Mouse (Mus musculus) liver, embryonic 15.5 days (tissue): ENCODE measurements around the gene Ccnt1. TPM values are rescaled to one million over a fixed set of nuclear protein-coding genes. Genes with fewer than 3 reads are reported as not detected.

Source experiments
- ATAC-seq: fragments of 200-750 bp; cut with Nextera tagmentation; 2 replicates; pipeline ENCODE4 v1.8.0; 2017; ENCODE audit warnings: moderate number of reproducible peaks, mild to moderate bottlenecking, moderate library complexity; ENCODE audit not compliant: insufficient read depth
- H3K27ac ChIP-seq: fragments of 300-500 bp; sonication (generic); replicated peaks from 2 replicates; pipeline ENCODE4 v1.5.1; 2015; ENCODE audit warnings: mild to moderate bottlenecking, inconsistent platforms
- H3K27me3 ChIP-seq: fragments of 300-500 bp; sonication (generic); 2 replicates; pipeline ENCODE4 v1.6.1; 2015; ENCODE audit warnings: mild to moderate bottlenecking, inconsistent platforms
- H3K36me3 ChIP-seq: fragments of 300-500 bp; sonication (generic); replicated peaks from 2 replicates; pipeline ENCODE4 v1.6.1; 2015; ENCODE audit warnings: moderate library complexity, mild to moderate bottlenecking, inconsistent platforms
- H3K4me1 ChIP-seq: fragments of 300-500 bp; sonication (generic); replicated peaks from 2 replicates; pipeline ENCODE4 v1.6.1; 2015; ENCODE audit warnings: inconsistent platforms
- H3K4me2 ChIP-seq: fragments of 300-500 bp; sonication (generic); 2 replicates; pipeline ENCODE4 v1.6.1; 2015; ENCODE audit warnings: moderate library complexity, mild to moderate bottlenecking, inconsistent platforms
- H3K4me3 ChIP-seq: fragments of 300-500 bp; sonication (generic); replicated peaks from 2 replicates; pipeline ENCODE4 v1.5.1; 2015; ENCODE audit warnings: mild to moderate bottlenecking, inconsistent platforms
- H3K9ac ChIP-seq: fragments of 300-500 bp; sonication (generic); 2 replicates; pipeline ENCODE4 v1.6.1; 2015; ENCODE audit warnings: moderate library complexity, mild to moderate bottlenecking, inconsistent platforms
- H3K9me3 ChIP-seq: fragments of 300-500 bp; sonication (generic); replicated peaks from 2 replicates; pipeline ENCODE4 v1.6.1; 2016; ENCODE audit warnings: inconsistent platforms
- whole genome bisulfite sequencing: fragments of 180-500 bp; shearing (Covaris S2); methylation state at CpG from one replicate; pipeline ENCODE4 v1.1.7; 2015; ENCODE audit warnings: mixed read lengths; ENCODE audit not compliant: insufficient replicate concordance; 5-methylcytosine and 5-hydroxymethylcytosine counted together
- polyA plus RNA-seq: library from polyadenylated mRNA; unstranded; fragments of >200 nt; fragmentation: Nextera tagmentation; extraction: Ambion mirVana; gene quantifications from 2 replicates; pipeline ENCODE4 v1.2.1, GENCODE M21; 2015

The Ccnt1 gene
- polyA plus RNA-seq, 1 experiment from 2014 or later, result 25.1 TPM

- Histone ChIP-seq H3K9ac (no peak overlapping the region), H3K27ac (no peak overlapping the region), H3K36me3 (no peaks in the 10 kb centered on the region), H3K9me3 (no peaks in the 10 kb centered on the region), H3K4me3 (no peak overlapping the region), H3K4me1 (peaks cover 20% of the 10 kb centered on the region), H3K4me2 (no peak overlapping the region), H3K27me3 (peaks cover 13% of the 10 kb centered on the region; the same call in 1 of the 2 replicates)
- ATAC-seq, result no peak
- WGBS, result 71% methylated on average over 4 of the region's 4 CpGs
Measured at GRCm38 (mm10) chr15:98573293-98573692, 2.6 kb upstream of the Ccnt1 start.

DNA sequence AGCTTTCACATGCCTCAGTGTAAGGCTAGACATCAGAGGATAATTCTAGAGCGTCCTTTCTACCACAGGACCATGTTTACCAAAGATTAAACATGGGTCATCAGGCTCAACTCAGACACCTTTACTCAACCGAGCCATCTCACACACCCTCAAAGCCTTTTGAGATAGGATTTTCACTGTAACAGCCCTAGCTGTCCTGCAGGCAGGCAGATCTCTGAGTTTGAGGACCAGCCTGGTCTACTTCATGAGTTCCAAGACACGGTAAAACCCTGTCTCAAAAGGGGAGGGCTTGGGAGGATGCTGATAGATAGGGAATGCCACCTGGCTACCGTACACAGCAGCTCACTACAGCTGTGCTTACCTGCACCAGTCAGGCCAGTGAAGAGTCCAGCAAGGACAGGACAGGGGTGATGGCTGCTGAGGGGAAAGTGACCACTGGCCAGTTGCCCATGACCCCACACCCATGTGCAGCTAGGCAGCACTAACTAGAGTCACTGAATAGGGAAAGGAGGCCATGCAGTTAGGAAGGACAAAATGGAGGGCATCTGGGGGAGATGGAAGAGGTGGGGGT is 843 bp downstream of the Ccnt1 start:
- Histone ChIP-seq H3K4me2 (no peak overlapping the region), H3K9ac (no peak overlapping the region), H3K27me3 (no peaks in the 10 kb centered on the region), H3K9me3 (no peaks in the 10 kb centered on the region), H3K27ac (no peak overlapping the region), H3K4me3 (no peak overlapping the region), H3K36me3 (peaks cover 12% of the 10 kb centered on the region), H3K4me1 (peaks cover 36% of the 10 kb centered on the region)
- WGBS, result 66% methylated on average over 4 of the region's 4 CpGs
- ATAC-seq, result no peak

- H3K4me3 ChIP-seq, result peak overlapping the region; percentile 85
- H3K36me3 ChIP-seq, result peaks cover 16% of the 10 kb centered on the region
- 60% methylated on average over 7 of the region's 7 CpGs for WGBS
- peaks cover 39% of the 10 kb centered on the region for H3K4me1 ChIP-seq
- H3K27ac ChIP-seq, result no peak overlapping the region
- no peaks in the 10 kb centered on the region for H3K27me3 ChIP-seq
- H3K9me3 ChIP-seq, result no peaks in the 10 kb centered on the region
- peak overlapping the region; percentile 84; the same call in 1 of the 2 replicates for H3K9ac ChIP-seq
- ATAC-seq, result no peak
- peak overlapping the region; percentile 82 for H3K4me2 ChIP-seq
Measured at GRCm38 (mm10) chr15:98569216-98569615, 1.5 kb downstream of the Ccnt1 start.

DNA sequence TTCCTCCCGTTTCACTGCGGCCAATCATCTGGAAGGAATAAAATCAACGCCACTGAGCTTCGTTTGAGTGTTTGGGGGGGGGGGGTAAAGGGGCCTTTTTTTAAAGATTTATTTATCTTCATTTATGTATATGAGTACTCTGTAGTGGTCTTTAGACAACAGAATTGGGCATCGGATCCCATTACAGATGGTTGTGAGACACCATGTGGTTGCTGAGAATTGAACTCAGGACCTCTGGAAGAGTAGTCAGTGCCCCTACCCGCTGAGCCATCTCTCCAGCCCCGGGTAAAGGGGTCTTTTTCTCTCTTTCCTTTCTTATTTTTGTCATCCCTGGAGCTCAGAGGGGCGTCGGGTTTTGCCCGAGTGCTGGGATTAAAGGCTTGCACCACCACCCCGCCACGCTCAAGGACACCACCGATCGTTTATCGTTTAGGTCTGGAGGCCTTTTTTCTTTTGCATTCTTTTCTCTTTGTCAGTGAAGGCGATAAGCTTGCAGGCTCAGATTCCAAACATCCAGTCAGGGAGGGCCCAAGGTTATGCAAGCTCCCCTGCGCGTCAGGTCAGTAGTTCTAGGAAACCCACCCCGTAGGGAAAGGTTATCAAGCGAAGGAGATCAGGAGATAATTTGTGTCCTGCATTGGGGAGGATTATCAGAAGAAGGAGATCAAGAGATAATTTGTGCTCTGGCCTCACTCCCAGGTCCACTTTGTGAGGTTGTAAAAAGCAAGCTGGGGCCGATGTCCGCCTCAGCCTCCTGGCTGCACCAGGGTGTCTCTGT is 2.3 kb downstream of the Ccnt1 start:
- Histone ChIP-seq H3K9me3 (no peaks in the 10 kb centered on the region), H3K27ac (peak overlapping the region; percentile 99), H3K27me3 (no peaks in the 10 kb centered on the region), H3K9ac (peak overlapping the region; percentile 84), H3K4me1 (peaks cover 42% of the 10 kb centered on the region), H3K36me3 (peaks cover 22% of the 10 kb centered on the region), H3K4me3 (peak overlapping the region; percentile 85), H3K4me2 (peak overlapping the region; percentile 82)
- WGBS, result 5% methylated on average over 22 of the region's 22 CpGs
- ATAC-seq, result no peak

- Histone ChIP-seq H3K4me1 (peaks cover 45% of the 10 kb centered on the region), H3K9ac (peak overlapping the region; percentile 86), H3K4me3 (peak overlapping the region; percentile 85), H3K27ac (peak overlapping the region; percentile 99), H3K9me3 (no peaks in the 10 kb centered on the region), H3K27me3 (no peaks in the 10 kb centered on the region), H3K4me2 (peak overlapping the region; percentile 82), H3K36me3 (peaks cover 31% of the 10 kb centered on the region)
- under 1% methylated on average over 88 of the region's 88 CpGs for WGBS
- peak; percentile 94 for ATAC-seq
Measured at GRCm38 (mm10) chr15:98567278-98568134, 3.2 kb downstream of the Ccnt1 start.

DNA sequence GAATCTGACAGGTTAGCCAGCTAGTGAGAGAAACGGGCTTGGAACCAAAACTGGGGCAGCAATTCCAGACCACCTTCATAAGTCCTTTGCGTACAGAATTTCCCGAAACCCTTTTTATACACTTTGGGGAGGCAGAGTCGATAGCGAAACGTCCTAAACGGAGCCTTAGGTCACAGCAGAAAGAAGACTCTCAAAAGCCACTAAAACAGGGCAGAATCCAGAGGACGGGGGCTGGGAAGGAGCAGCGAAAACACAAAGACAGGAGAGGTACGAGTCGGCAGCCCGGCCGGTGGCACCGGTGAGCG is 3.8 kb downstream of the Ccnt1 start:
- WGBS, result 0% methylated on average over 15 of the region's 15 CpGs
- Histone ChIP-seq H3K27me3 (no peaks in the 10 kb centered on the region), H3K9ac (peak overlapping the region; percentile 86), H3K4me1 (peaks cover 45% of the 10 kb centered on the region), H3K4me3 (peak overlapping the region; percentile 85), H3K36me3 (peaks cover 36% of the 10 kb centered on the region), H3K9me3 (no peaks in the 10 kb centered on the region), H3K4me2 (peak overlapping the region; percentile 82), H3K27ac (peak overlapping the region; percentile 99)
- ATAC-seq, result no peak

DNA sequence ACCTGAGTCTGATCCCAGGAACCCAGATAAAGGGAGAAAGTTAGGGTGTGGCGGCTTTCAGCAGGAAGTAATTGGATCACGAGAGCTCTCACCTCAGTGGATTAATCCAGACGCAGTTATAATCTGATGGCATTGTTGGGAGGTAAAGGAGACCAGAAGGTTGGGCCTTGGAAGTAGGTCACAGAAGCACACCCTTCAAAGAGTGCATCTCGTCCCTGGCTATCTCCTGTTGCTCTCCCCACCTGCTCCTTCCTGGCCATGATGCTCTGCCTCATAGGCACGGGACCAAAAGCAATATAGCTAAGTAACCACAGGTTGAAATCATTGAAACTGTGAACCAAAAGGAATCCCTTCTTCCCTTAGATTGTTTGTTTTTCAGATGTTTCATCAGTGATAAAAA is 13.5 kb downstream of the Ccnt1 start:
- 79% methylated on average over 5 of the region's 5 CpGs for WGBS
- peaks cover 92% of the 10 kb centered on the region for H3K36me3 ChIP-seq
- H3K27me3 ChIP-seq, result no peaks in the 10 kb centered on the region

DNA sequence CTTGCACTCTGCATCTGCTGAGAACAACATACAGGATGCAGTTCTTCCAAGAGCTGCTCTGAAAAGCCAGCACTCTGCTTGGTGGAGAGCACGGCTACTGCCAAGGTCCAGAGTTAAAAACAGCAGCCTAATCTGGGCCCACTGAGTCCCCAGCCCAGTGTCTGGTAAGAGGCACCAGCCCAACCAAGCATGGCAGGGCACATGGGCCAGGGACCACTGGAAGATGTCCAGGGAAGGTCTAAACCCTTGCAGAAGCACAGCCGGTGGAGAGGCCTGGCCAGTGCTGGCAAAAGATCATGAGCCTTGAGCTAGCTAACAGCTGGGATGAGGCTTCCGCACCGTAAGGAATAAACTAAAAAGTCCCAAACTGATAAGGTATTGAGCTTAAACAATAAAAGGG is 14.8 kb downstream of the Ccnt1 start:
- Histone ChIP-seq H3K27me3 (no peaks in the 10 kb centered on the region), H3K9me3 (no peaks in the 10 kb centered on the region), H3K4me1 (no peaks in the 10 kb centered on the region), H3K36me3 (peaks cover 94% of the 10 kb centered on the region), H3K4me2 (no peak overlapping the region), H3K4me3 (no peak overlapping the region), H3K27ac (no peak overlapping the region), H3K9ac (no peak overlapping the region)
- no peak for ATAC-seq
- 85% methylated on average over 4 of the region's 4 CpGs for WGBS

More for the DNA sequence above, 13.5 kb downstream of the Ccnt1 start:
- no peak for ATAC-seq
- Histone ChIP-seq H3K4me3 (no peak overlapping the region), H3K4me2 (no peak overlapping the region), H3K9ac (no peak overlapping the region), H3K27ac (no peak overlapping the region), H3K9me3 (no peaks in the 10 kb centered on the region), H3K4me1 (no peaks in the 10 kb centered on the region)

- WGBS, result 87% methylated on average over 2 of the region's 2 CpGs
- Histone ChIP-seq H3K4me3 (no peak overlapping the region), H3K27ac (no peak overlapping the region), H3K4me2 (no peak overlapping the region), H3K9me3 (no peaks in the 10 kb centered on the region), H3K27me3 (no peaks in the 10 kb centered on the region), H3K36me3 (peaks cover 93% of the 10 kb centered on the region), H3K4me1 (no peaks in the 10 kb centered on the region), H3K9ac (no peak overlapping the region)
- no peak for ATAC-seq
Measured at GRCm38 (mm10) chr15:98552758-98553157, 18.0 kb downstream of the Ccnt1 start.

GRCm38 (mm10) chr15:98546843-98547242 is 23.9 kb downstream of the Ccnt1 start:
- H3K27ac ChIP-seq, result no peak overlapping the region
- no peak for ATAC-seq
- no peak overlapping the region for H3K4me3 ChIP-seq
- no peaks in the 10 kb centered on the region for H3K9me3 ChIP-seq
- WGBS, result 83% methylated on average over 5 of the region's 5 CpGs
- peaks cover 97% of the 10 kb centered on the region for H3K36me3 ChIP-seq
- H3K27me3 ChIP-seq, result no peaks in the 10 kb centered on the region
- peaks cover 4% of the 10 kb centered on the region for H3K4me1 ChIP-seq
- no peak overlapping the region for H3K9ac ChIP-seq
- H3K4me2 ChIP-seq, result no peak overlapping the region

- Histone ChIP-seq H3K4me3 (no peak overlapping the region), H3K4me2 (no peak overlapping the region), H3K27ac (no peak overlapping the region), H3K4me1 (peaks cover 12% of the 10 kb centered on the region), H3K36me3 (peaks cover 97% of the 10 kb centered on the region), H3K9ac (no peak overlapping the region), H3K27me3 (no peaks in the 10 kb centered on the region), H3K9me3 (no peaks in the 10 kb centered on the region)
- WGBS, result 88% methylated on average over 3 of the region's 3 CpGs
- ATAC-seq, result no peak
Measured at GRCm38 (mm10) chr15:98545151-98545550, 25.6 kb downstream of the Ccnt1 start.
